Mouse (Mus musculus) G1E (cell line): ENCODE data around the gene Aak1. TPM values are rescaled to one million over a fixed set of nuclear protein-coding genes. Genes with fewer than 3 reads are reported as not detected.

Experiments used
- ATAC-seq: 2 replicates; pipeline ENCODE4 v1.8.0; 2016; ENCODE audit warnings: mild to moderate bottlenecking; ENCODE audit not compliant: insufficient number of reproducible peaks, poor library complexity, low FRiP score, severe bottlenecking; ENCODE audit errors: extremely low read depth
- DNase-seq: peaks from one replicate; pipeline ENCODE4 v3.0.0; 2012; ENCODE audit warnings: low spot score
- H3K27me3 ChIP-seq: 2 replicates; pipeline ENCODE4 v1.6.1; 2012; ENCODE audit warnings: mild to moderate bottlenecking, low read length, inconsistent platforms; ENCODE audit not compliant: insufficient read depth
- H3K36me3 ChIP-seq: replicated peaks from 2 replicates; pipeline ENCODE3; 2012; ENCODE audit warnings: mild to moderate bottlenecking, inconsistent platforms
- H3K4me1 ChIP-seq: 2 replicates; pipeline ENCODE4 v1.6.1; 2012; ENCODE audit warnings: low read depth, low read length, inconsistent platforms, mixed read lengths; ENCODE audit not compliant: insufficient read depth
- H3K4me3 ChIP-seq: 2 replicates; pipeline ENCODE4 v1.5.1; 2012; ENCODE audit warnings: low read depth, mild to moderate bottlenecking, inconsistent platforms, low read length, moderate library complexity, mixed read lengths
- H3K9me3 ChIP-seq: replicated peaks from 2 replicates; pipeline ENCODE4 v1.6.1; 2012; ENCODE audit warnings: inconsistent platforms
- CTCF ChIP-seq: IDR thresholded peaks from 2 replicates; pipeline ENCODE4 v1.5.1; 2012; ENCODE audit warnings: low read depth, low read length, inconsistent platforms, mixed read lengths
- GATA1 ChIP-seq: IDR thresholded peaks from 2 replicates; pipeline ENCODE4 v1.6.1; 2012; ENCODE audit warnings: borderline replicate concordance, low read length, inconsistent platforms, mixed read lengths
- GATA2 ChIP-seq: IDR thresholded peaks from 2 replicates; pipeline ENCODE4 v1.6.1; 2012; ENCODE audit warnings: low read depth, low read length, inconsistent platforms, borderline replicate concordance
- POLR2AphosphoS5 ChIP-seq: IDR thresholded peaks from 2 replicates; pipeline ENCODE4 v1.6.1; 2012; ENCODE audit warnings: low read depth, low read length, inconsistent platforms; ENCODE audit not compliant: insufficient replicate concordance
- TAL1 ChIP-seq: conservative IDR thresholded peaks from 2 replicates; pipeline ENCODE4 v1.6.1; 2012; ENCODE audit warnings: low read depth, low read length, inconsistent platforms, mixed read lengths
- polyA plus RNA-seq: library from polyadenylated mRNA; stranded (reverse); fragments of >175 nt; gene quantifications from 2 replicates; pipeline ENCODE4 v1.2.3, GENCODE M21; 2012
- total RNA-seq, 2 experiments: library from RNA; stranded (forward) in 1 of 2; stranded (reverse) in 1 of 2; fragments of 200-1000 nt in 1 of 2; fragments of >200 nt in 1 of 2; fragmentation: Nextera tagmentation in 1 of 2; gene quantifications; 2 replicates each; pipeline ENCODE4 v1.2.3; 2014 to 2017

The Aak1 gene
- total and polyA plus RNA-seq, 3 experiments = 14.6 to 181 (median 41.0) TPM

- ATAC-seq = no peak
- peaks cover 28% of the 10 kb centered on the region for H3K4me1 ChIP-seq
- no peaks in the 10 kb centered on the region for H3K27me3 ChIP-seq
- no peaks in the 10 kb centered on the region for H3K9me3 ChIP-seq
- no peak overlapping the region for H3K4me3 ChIP-seq
- TF ChIP-seq POLR2AphosphoS5 (no peak), GATA1 (no peak), CTCF (no peak), TAL1 (no peak), GATA2 (no peak)
- no peak for DNase-seq
- H3K36me3 ChIP-seq = peaks cover 50% of the 10 kb centered on the region
Measured at GRCm38 (mm10) chr6:86879314-86879713, 30.0 kb downstream of the Aak1 start.

- ATAC-seq = no peak
- no peak for TF ChIP-seq GATA2
- no peak for TF ChIP-seq CTCF
- no peak for TF ChIP-seq TAL1
- no peak for TF ChIP-seq GATA1
- TF ChIP-seq POLR2AphosphoS5 = no peak
- H3K4me3 ChIP-seq = peak overlapping the region; percentile 61; the same call in 1 of the 2 replicates
Measured at GRCm38 (mm10) chr6:86884230-86884629, 34.9 kb downstream of the Aak1 start.

GRCm38 (mm10) chr6:86884746-86885145, 35.4 kb downstream of the Aak1 start:
- ATAC-seq (peak; percentile 61), DNase-seq (peak; percentile 50)
- H3K27me3 ChIP-seq = no peaks in the 10 kb centered on the region
- H3K9me3 ChIP-seq = no peaks in the 10 kb centered on the region
- peaks cover 52% of the 10 kb centered on the region for H3K4me1 ChIP-seq
- TF ChIP-seq TAL1 = peak; percentile 74
- TF ChIP-seq POLR2AphosphoS5 = no peak
- H3K4me3 ChIP-seq = peak overlapping the region; percentile 61; the same call in 1 of the 2 replicates
- H3K36me3 ChIP-seq = peaks cover 32% of the 10 kb centered on the region

More at GRCm38 (mm10) chr6:86884230-86884629, 34.9 kb downstream of the Aak1 start:
- no peak for DNase-seq
- Histone ChIP-seq H3K36me3 (peaks cover 33% of the 10 kb centered on the region), H3K4me1 (peaks cover 52% of the 10 kb centered on the region), H3K9me3 (no peaks in the 10 kb centered on the region), H3K27me3 (no peaks in the 10 kb centered on the region)

- H3K9me3 ChIP-seq = no peaks in the 10 kb centered on the region
- H3K4me3 ChIP-seq = peak overlapping the region; percentile 51; the same call in 1 of the 2 replicates
- DNase-seq (peak; percentile 8), ATAC-seq (no peak)
- TF ChIP-seq CTCF (no peak), POLR2AphosphoS5 (no peak), GATA2 (no peak), TAL1 (no peak), GATA1 (no peak)
- peaks cover 52% of the 10 kb centered on the region for H3K4me1 ChIP-seq
- H3K36me3 ChIP-seq = peaks cover 34% of the 10 kb centered on the region
- H3K27me3 ChIP-seq = no peaks in the 10 kb centered on the region
Measured at GRCm38 (mm10) chr6:86885816-86886529, 36.7 kb downstream of the Aak1 start.

- TF ChIP-seq GATA2 = no peak
- no peak for TF ChIP-seq CTCF
- TF ChIP-seq POLR2AphosphoS5 = no peak
- no peak for TF ChIP-seq TAL1
- no peak for TF ChIP-seq GATA1
- Histone ChIP-seq H3K27me3 (no peaks in the 10 kb centered on the region), H3K36me3 (peaks cover 35% of the 10 kb centered on the region), H3K4me3 (no peak overlapping the region), H3K9me3 (no peaks in the 10 kb centered on the region), H3K4me1 (peaks cover 52% of the 10 kb centered on the region)
- ATAC-seq (no peak), DNase-seq (no peak)
Measured at GRCm38 (mm10) chr6:86886803-86887202, 37.5 kb downstream of the Aak1 start.

GRCm38 (mm10) chr6:86897520-86897919, 48.2 kb downstream of the Aak1 start:
- DNase-seq (no peak), ATAC-seq (no peak)
- Histone ChIP-seq H3K4me1 (peaks cover 9% of the 10 kb centered on the region; the same call in 1 of the 2 replicates), H3K9me3 (no peaks in the 10 kb centered on the region), H3K4me3 (no peak overlapping the region), H3K36me3 (peaks cover 63% of the 10 kb centered on the region), H3K27me3 (no peaks in the 10 kb centered on the region)
- TF ChIP-seq POLR2AphosphoS5 = no peak

GRCm38 (mm10) chr6:86899053-86899452, 49.7 kb downstream of the Aak1 start:
- DNase-seq (no peak), ATAC-seq (no peak)
- TF ChIP-seq POLR2AphosphoS5 (no peak), TAL1 (no peak)
- Histone ChIP-seq H3K36me3 (peaks cover 65% of the 10 kb centered on the region), H3K9me3 (no peaks in the 10 kb centered on the region), H3K4me1 (no peaks in the 10 kb centered on the region; the same call in 1 of the 2 replicates), H3K4me3 (no peak overlapping the region), H3K27me3 (no peaks in the 10 kb centered on the region)
